Mouse (Mus musculus): ENCODE results near the gene Lhfpl2.

GRCm38 (mm10) chr13:94149781-94150180 is 92.2 kb downstream of the Lhfpl2 start:
- TF ChIP-seq CTCF (IDR thresholded peaks at IDR 0.05; ENCODE audit: extremely low read depth, insufficient read depth, low read length) (no peak), POLR2A (IDR thresholded peaks at IDR 0.05; ENCODE audit: extremely low read depth, insufficient read depth, low read length) (no peak)

Measured in cortical plate, adult 2 months (tissue).